Mouse (Mus musculus) heart, adult 2 months (tissue): ENCODE measurements around the gene Plpp3. TPM values are rescaled to one million over a fixed set of nuclear protein-coding genes. Genes with fewer than 3 reads are reported as not detected.

Source experiments
- DNase-seq, 2 experiments: peaks; one replicate each; pipeline ENCODE4 v3.0.0; 2021
- H3K27ac ChIP-seq: fragments of 200-600 bp; 2 replicates; pipeline ENCODE4 v1.8.1; 2022
- H3K27me3 ChIP-seq: fragments of 200-500 bp; 2 replicates; pipeline ENCODE4 v1.6.1; 2012; ENCODE audit warnings: mild to moderate bottlenecking, low read length, inconsistent platforms, mixed read lengths; ENCODE audit not compliant: control insufficient read depth, insufficient read depth
- H3K36me3 ChIP-seq: fragments of 200-500 bp; 2 replicates; pipeline ENCODE4 v1.6.1; 2012; ENCODE audit warnings: low read length, inconsistent platforms; ENCODE audit not compliant: control insufficient read depth, insufficient read depth
- H3K4me1 ChIP-seq: fragments of 200-500 bp; 2 replicates; pipeline ENCODE4 v1.6.1; 2011; ENCODE audit warnings: low read length; ENCODE audit not compliant: control insufficient read depth, insufficient read depth
- H3K4me3 ChIP-seq: fragments of 200-600 bp; 2 replicates; pipeline ENCODE4 v1.8.1; 2022
- H3K79me2 ChIP-seq: fragments of 200-500 bp; replicated peaks from 2 replicates; pipeline ENCODE4 v1.6.1; 2012; ENCODE audit warnings: mild to moderate bottlenecking, inconsistent platforms, low read length, moderate library complexity, mixed read lengths; ENCODE audit not compliant: control insufficient read depth, insufficient read depth
- H3K9ac ChIP-seq: fragments of 200-500 bp; 2 replicates; pipeline ENCODE4 v1.6.1; 2012; ENCODE audit warnings: low read depth, mild to moderate bottlenecking, control low read depth, inconsistent platforms, low read length, mixed read lengths
- CTCF ChIP-seq: fragments of 200-600 bp; IDR thresholded peaks from 2 replicates; pipeline ENCODE4 v1.8.1; 2022; ENCODE audit warnings: antibody characterized with exemption, mild to moderate bottlenecking, moderate library complexity
- EP300 ChIP-seq: fragments of 200-500 bp; IDR thresholded peaks from 2 replicates; pipeline ENCODE4 v1.6.1; 2011; ENCODE audit warnings: low read depth, low read length, control low read depth; ENCODE audit not compliant: insufficient read depth
- POLR2A ChIP-seq: fragments of 200-500 bp; IDR thresholded peaks from 2 replicates; pipeline ENCODE4 v1.6.1; 2011; ENCODE audit warnings: mild to moderate bottlenecking, low read depth, low read length, control low read depth; ENCODE audit not compliant: insufficient read depth
- WGBS: fragments of 180-500 bp; shearing (Covaris S2); methylation state at CpG from one replicate; pipeline ENCODE4 v1.1.7; 2018; 5-methylcytosine and 5-hydroxymethylcytosine counted together
- intact Hi-C: fragments of 180-260 bp; cut with DNase I; formaldehyde crosslinking; loops from one replicate; pipeline ENCODE4 v1.15.1; 2025
- polyA plus RNA-seq: library from polyadenylated mRNA; depleted of rRNA; stranded (reverse); fragments of >200 nt; gene quantifications from 2 replicates; pipeline ENCODE4 v1.2.3, GENCODE M21; 2012
- total RNA-seq, 2 experiments: library from RNA; stranded (reverse); gene quantifications; 2 replicates each; pipeline ENCODE4 v1.2.3; 2021

Plpp3 gene
- total and polyA plus RNA-seq, 3 experiments = 64.8 to 76.9 (median 74.0) TPM

- intact Hi-C loops = loop anchor here (10.0 kb wide), 1 partner anchor 54 kb away; no protein-coding TSS in a partner anchor
- no peak overlapping the region for H3K27ac ChIP-seq
- 65% methylated on average over 7 of the region's 7 CpGs for WGBS
- no peaks in the 10 kb centered on the region for H3K36me3 ChIP-seq
- TF ChIP-seq POLR2A = no peak
- TF ChIP-seq CTCF = no peak
- TF ChIP-seq EP300 = no peak
- peaks cover 4% of the 10 kb centered on the region for H3K4me1 ChIP-seq
- DNase-seq = no peak
- no peak overlapping the region for H3K4me3 ChIP-seq
- no peaks in the 10 kb centered on the region for H3K27me3 ChIP-seq
- no peak overlapping the region for H3K9ac ChIP-seq
- no peaks in the 10 kb centered on the region for H3K79me2 ChIP-seq
Observed at GRCm38 (mm10) chr4:105129212-105129611, 27.9 kb upstream of the Plpp3 start.

GRCm38 (mm10) chr4:105131756-105132314, 25.3 kb upstream of the Plpp3 start:
- no peak overlapping the region for H3K4me3 ChIP-seq
- no peaks in the 10 kb centered on the region for H3K27me3 ChIP-seq
- WGBS = 71% methylated on average over 9 of the region's 9 CpGs
- TF ChIP-seq CTCF = no peak
- TF ChIP-seq POLR2A = no peak
- no peak for TF ChIP-seq EP300
- peaks cover 4% of the 10 kb centered on the region for H3K4me1 ChIP-seq
- intact Hi-C loops = no loop called here
- H3K9ac ChIP-seq = no peak overlapping the region
- no peaks in the 10 kb centered on the region for H3K79me2 ChIP-seq
- H3K36me3 ChIP-seq = no peaks in the 10 kb centered on the region
- DNase-seq = no peak
- H3K27ac ChIP-seq = no peak overlapping the region

- DNase-seq = no peak
- Histone ChIP-seq H3K27me3 (no peaks in the 10 kb centered on the region), H3K4me3 (no peak overlapping the region), H3K27ac (no peak overlapping the region), H3K79me2 (no peaks in the 10 kb centered on the region), H3K9ac (no peak overlapping the region), H3K36me3 (no peaks in the 10 kb centered on the region), H3K4me1 (peaks cover 4% of the 10 kb centered on the region)
- intact Hi-C loops = no loop called here
- TF ChIP-seq POLR2A (no peak), CTCF (no peak)
- 69% methylated on average over 4 of the region's 4 CpGs for WGBS
Observed at GRCm38 (mm10) chr4:105133350-105134050, 23.6 kb upstream of the Plpp3 start.

- Histone ChIP-seq H3K27me3 (no peaks in the 10 kb centered on the region), H3K36me3 (peaks cover 4% of the 10 kb centered on the region; the same call in 1 of the 2 replicates), H3K79me2 (no peaks in the 10 kb centered on the region), H3K4me3 (no peak overlapping the region; the same call in 1 of the 2 replicates), H3K9ac (no peak overlapping the region), H3K4me1 (no peaks in the 10 kb centered on the region; the same call in 1 of the 2 replicates), H3K27ac (peak overlapping the region; percentile 38; the same call in 1 of the 2 replicates)
- TF ChIP-seq EP300 (no peak), CTCF (no peak), POLR2A (no peak)
- intact Hi-C loops = no loop called here
- WGBS = 54% methylated on average over 7 of the region's 7 CpGs
- no peak for DNase-seq
Observed at GRCm38 (mm10) chr4:105149492-105149891, 7.7 kb upstream of the Plpp3 start.

GRCm38 (mm10) chr4:105151911-105152690, 5.0 kb upstream of the Plpp3 start:
- no peak overlapping the region for H3K27ac ChIP-seq
- H3K27me3 ChIP-seq = no peaks in the 10 kb centered on the region
- WGBS = 46% methylated on average over 14 of the region's 14 CpGs

More at GRCm38 (mm10) chr4:105151911-105152690, 5.0 kb upstream of the Plpp3 start:
- no peaks in the 10 kb centered on the region for H3K79me2 ChIP-seq
- TF ChIP-seq POLR2A (no peak), CTCF (peak; percentile 88), EP300 (peak; percentile 93)
- H3K4me3 ChIP-seq = no peak overlapping the region
- H3K36me3 ChIP-seq = peaks cover 4% of the 10 kb centered on the region; the same call in 1 of the 2 replicates
- peak; percentile 73 to 78 for DNase-seq
- intact Hi-C loops = loop anchor here (2.0 to 10.0 kb wide), 6 partner anchors 483 to 1225 kb away; no protein-coding TSS in a partner anchor
- no peaks in the 10 kb centered on the region; the same call in 1 of the 2 replicates for H3K4me1 ChIP-seq
- H3K9ac ChIP-seq = no peak overlapping the region; the same call in 1 of the 2 replicates
